Mouse (Mus musculus): ENCODE data around the gene Kdm3a. TPM values are rescaled to one million over a fixed set of nuclear protein-coding genes. Genes with fewer than 3 reads are reported as not detected.

The Kdm3a gene
- 76.6 and 79.5 TPM in 2 replicates for polyA plus RNA-seq (2016; fragmentation: Nextera tagmentation; extraction: Ambion mirVana)

- WGBS = under 1% methylated on average over 62 of the region's 63 CpGs
- H3K9me3 ChIP-seq = no peaks in the 10 kb centered on the region
- H3K27ac ChIP-seq = peak within 1 kb of the TSS; percentile 99
- peaks cover 31% of the 10 kb centered on the region for H3K36me3 ChIP-seq (replicated peaks)
- H3K4me3 ChIP-seq = peak within 1 kb of the TSS; percentile 90
- H3K27me3 ChIP-seq (ENCODE audit: poor library complexity, severe bottlenecking) = peaks cover 15% of the 10 kb centered on the region
- peaks cover 31% of the 10 kb centered on the region for H3K4me1 ChIP-seq
- peak; percentile 99 for DNase-seq (ENCODE audit: extremely low spot score, low spot score)
These were observed at the start of gene Kdm3a for GRCm38 (mm10) chr6:71632829-71633662. Kdm3a (minus strand) TSS chr6:71632990.

- no peaks in the 10 kb centered on the region for H3K9me3 ChIP-seq
These were observed 46.1 kb upstream of the Kdm3a start for GRCm38 (mm10) chr6:71678891-71679290.

DNA sequence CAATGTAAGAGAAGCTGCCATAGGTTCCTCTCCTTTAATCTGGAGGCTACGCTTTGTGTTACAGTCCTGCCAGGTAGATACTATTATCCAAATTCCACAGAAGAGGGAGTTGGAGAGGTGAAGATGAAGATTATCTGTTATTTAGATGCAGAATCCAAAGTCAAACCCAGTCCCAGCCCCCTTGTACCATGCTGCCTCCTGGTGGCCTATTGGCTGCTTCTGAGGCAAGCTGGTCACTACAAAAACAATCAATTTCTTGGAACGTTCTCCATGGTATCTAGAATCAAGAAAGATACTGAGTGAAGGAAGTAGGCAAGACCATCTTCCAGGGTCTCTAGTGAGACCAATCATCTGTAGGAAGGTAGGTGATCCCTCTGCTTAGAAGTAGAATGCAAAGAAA is 40.4 kb upstream of the Kdm3a start:
- WGBS = 78% methylated on average over 2 of the region's 2 CpGs

More at GRCm38 (mm10) chr6:71678891-71679290, 46.1 kb upstream of the Kdm3a start:
- Histone ChIP-seq H3K36me3 (replicated peaks) (no peaks in the 10 kb centered on the region), H3K27me3 (ENCODE audit: poor library complexity, severe bottlenecking) (no peaks in the 10 kb centered on the region), H3K27ac (no peak overlapping the region), H3K4me3 (no peak overlapping the region), H3K4me1 (no peaks in the 10 kb centered on the region)
- no peak for DNase-seq (ENCODE audit: extremely low spot score, low spot score)
- 70% methylated on average over 7 of the region's 7 CpGs for WGBS

DNA sequence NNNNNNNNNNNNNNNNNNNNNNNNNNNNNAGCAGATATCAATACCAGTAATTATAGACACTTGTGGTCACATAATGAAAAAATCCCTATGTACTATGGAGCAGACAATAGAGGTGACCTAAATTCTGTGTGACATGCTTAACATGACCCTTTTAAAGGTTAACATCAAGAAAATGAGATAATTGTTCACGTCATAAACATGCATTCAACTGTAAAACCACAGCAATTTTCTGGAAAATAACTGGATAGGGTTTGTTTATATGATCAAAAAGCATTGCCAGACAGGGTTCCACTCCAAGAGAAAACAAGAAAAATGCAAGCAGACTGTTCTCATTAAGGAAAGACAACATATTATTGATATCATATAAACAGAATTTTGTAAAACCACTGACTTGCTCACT is 31.7 kb upstream of the Kdm3a start:
- Histone ChIP-seq H3K27me3 (ENCODE audit: poor library complexity, severe bottlenecking) (no peaks in the 10 kb centered on the region), H3K4me1 (no peaks in the 10 kb centered on the region), H3K4me3 (no peak overlapping the region), H3K36me3 (replicated peaks) (no peaks in the 10 kb centered on the region), H3K9me3 (no peaks in the 10 kb centered on the region), H3K27ac (no peak overlapping the region)
- 81% methylated on average over 1 of the region's 1 CpGs for WGBS
- no peak for DNase-seq (ENCODE audit: extremely low spot score, low spot score)

More for the DNA sequence above, 40.4 kb upstream of the Kdm3a start:
- H3K9me3 ChIP-seq = no peaks in the 10 kb centered on the region
- H3K27me3 ChIP-seq (ENCODE audit: poor library complexity, severe bottlenecking) = no peaks in the 10 kb centered on the region
- no peak overlapping the region for H3K27ac ChIP-seq
- no peak overlapping the region for H3K4me3 ChIP-seq
- no peaks in the 10 kb centered on the region for H3K4me1 ChIP-seq
- H3K36me3 ChIP-seq (replicated peaks) = no peaks in the 10 kb centered on the region
- no peak for DNase-seq (ENCODE audit: extremely low spot score, low spot score)

- Histone ChIP-seq H3K36me3 (replicated peaks) (no peaks in the 10 kb centered on the region), H3K27ac (no peak overlapping the region), H3K27me3 (ENCODE audit: poor library complexity, severe bottlenecking) (no peaks in the 10 kb centered on the region), H3K4me3 (no peak overlapping the region), H3K4me1 (no peaks in the 10 kb centered on the region), H3K9me3 (no peaks in the 10 kb centered on the region)
- WGBS = 91% methylated on average over 2 of the region's 2 CpGs
- DNase-seq (ENCODE audit: extremely low spot score, low spot score) = no peak
These were observed 25.5 kb upstream of the Kdm3a start for GRCm38 (mm10) chr6:71658290-71658689.

DNA sequence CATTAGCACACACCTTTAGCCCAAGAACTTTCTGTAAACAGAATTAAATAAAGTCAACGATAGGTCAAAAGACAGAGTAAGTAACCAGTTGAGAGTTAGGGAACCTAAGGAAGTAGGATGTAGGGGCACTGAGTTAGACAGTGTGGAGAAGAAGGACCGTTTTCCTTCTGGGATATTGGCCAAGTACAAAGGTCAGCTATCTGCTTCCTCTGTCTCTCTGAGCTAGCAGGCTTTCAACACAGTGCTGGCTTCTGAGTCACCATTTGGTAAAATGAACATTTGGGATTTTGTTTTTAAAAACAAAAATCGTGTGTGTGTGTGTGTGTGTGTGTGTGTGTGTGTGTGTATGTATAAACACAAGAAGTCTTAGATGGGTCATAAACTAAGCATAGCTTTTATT is 23.0 kb upstream of the Kdm3a start:
- Histone ChIP-seq H3K4me1 (no peaks in the 10 kb centered on the region), H3K27me3 (ENCODE audit: poor library complexity, severe bottlenecking) (no peaks in the 10 kb centered on the region), H3K9me3 (no peaks in the 10 kb centered on the region), H3K4me3 (no peak overlapping the region), H3K27ac (no peak overlapping the region), H3K36me3 (replicated peaks) (no peaks in the 10 kb centered on the region)
- DNase-seq (ENCODE audit: extremely low spot score, low spot score) = no peak
- 84% methylated on average over 3 of the region's 3 CpGs for WGBS

- no peak for DNase-seq (ENCODE audit: extremely low spot score, low spot score)
- Histone ChIP-seq H3K9me3 (no peaks in the 10 kb centered on the region), H3K27ac (no peak overlapping the region), H3K4me1 (no peaks in the 10 kb centered on the region), H3K36me3 (replicated peaks) (no peaks in the 10 kb centered on the region), H3K4me3 (no peak overlapping the region), H3K27me3 (ENCODE audit: poor library complexity, severe bottlenecking) (no peaks in the 10 kb centered on the region)
- WGBS = 89% methylated on average over 2 of the region's 2 CpGs
These were observed 19.1 kb upstream of the Kdm3a start for GRCm38 (mm10) chr6:71651868-71652267.

GRCm38 (mm10) chr6:71632486-71632828 is 333 bp downstream of the Kdm3a start:
- Histone ChIP-seq H3K4me1 (peaks cover 31% of the 10 kb centered on the region), H3K27ac (peak overlapping the region; percentile 99), H3K9me3 (no peaks in the 10 kb centered on the region), H3K27me3 (ENCODE audit: poor library complexity, severe bottlenecking) (peaks cover 10% of the 10 kb centered on the region), H3K36me3 (replicated peaks) (peaks cover 37% of the 10 kb centered on the region), H3K4me3 (peak overlapping the region; percentile 90)
- WGBS = under 1% methylated on average over 40 of the region's 41 CpGs
- DNase-seq (ENCODE audit: extremely low spot score, low spot score) = no peak

GRCm38 (mm10) chr6:71631706-71632461 is 906 bp downstream of the Kdm3a start:
- Histone ChIP-seq H3K4me1 (peaks cover 31% of the 10 kb centered on the region), H3K36me3 (replicated peaks) (peaks cover 43% of the 10 kb centered on the region), H3K9me3 (no peaks in the 10 kb centered on the region), H3K27me3 (ENCODE audit: poor library complexity, severe bottlenecking) (peaks cover 4% of the 10 kb centered on the region), H3K4me3 (peak overlapping the region; percentile 90), H3K27ac (peak overlapping the region; percentile 99)
- DNase-seq (ENCODE audit: extremely low spot score, low spot score) = peak; percentile 34
- WGBS = 5% methylated on average over 42 of the region's 42 CpGs

DNA sequence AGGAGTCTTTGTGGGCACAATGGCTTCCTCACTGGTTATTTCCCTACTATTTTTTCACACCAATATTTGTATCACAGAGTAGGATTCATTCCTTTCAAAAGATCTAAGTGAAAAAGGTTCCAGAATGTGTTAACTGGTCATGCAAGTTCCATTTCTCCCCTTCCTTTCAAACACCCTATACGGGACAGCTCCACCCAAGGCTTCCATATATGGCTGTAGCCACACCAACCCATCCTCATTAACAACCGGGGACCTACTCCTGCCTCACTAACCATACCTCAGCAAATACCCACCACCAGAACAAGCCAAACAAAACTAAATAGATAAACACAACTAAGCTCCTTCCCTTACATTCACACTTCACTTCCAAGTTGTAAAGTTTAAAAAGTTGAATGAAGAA is 1.6 kb downstream of the Kdm3a start:
- peaks cover 50% of the 10 kb centered on the region for H3K36me3 ChIP-seq (replicated peaks)
- 43% methylated on average over 2 of the region's 2 CpGs for WGBS
- peak overlapping the region; percentile 99; the same call in 1 of the 2 replicates for H3K27ac ChIP-seq

DNA sequence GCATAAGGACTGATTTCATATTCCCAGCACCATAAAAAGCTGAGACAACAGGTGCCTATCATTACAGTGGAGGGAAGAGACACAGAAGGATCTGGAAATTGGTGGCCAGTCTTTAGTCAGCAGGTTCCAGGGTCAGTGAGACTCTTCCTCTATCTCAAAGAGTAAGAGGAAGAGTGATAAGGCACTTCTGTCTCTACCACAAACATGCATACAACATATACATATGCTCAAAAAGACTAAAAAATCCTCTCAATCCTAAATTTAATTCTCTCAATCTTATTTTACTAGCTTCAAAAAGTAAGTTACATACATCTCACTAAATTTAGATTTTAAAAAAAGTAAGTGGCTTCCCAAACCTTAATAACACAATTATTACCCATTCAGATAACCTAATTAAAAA is 5.5 kb downstream of the Kdm3a start:
- Histone ChIP-seq H3K4me3 (no peak overlapping the region), H3K9me3 (no peaks in the 10 kb centered on the region), H3K27ac (no peak overlapping the region), H3K36me3 (replicated peaks) (peaks cover 88% of the 10 kb centered on the region), H3K27me3 (ENCODE audit: poor library complexity, severe bottlenecking) (no peaks in the 10 kb centered on the region), H3K4me1 (peaks cover 31% of the 10 kb centered on the region)
- DNase-seq (ENCODE audit: extremely low spot score, low spot score) = no peak

More for the DNA sequence above, 1.6 kb downstream of the Kdm3a start:
- Histone ChIP-seq H3K27me3 (ENCODE audit: poor library complexity, severe bottlenecking) (no peaks in the 10 kb centered on the region), H3K9me3 (no peaks in the 10 kb centered on the region), H3K4me3 (peak overlapping the region; percentile 90), H3K4me1 (peaks cover 31% of the 10 kb centered on the region)
- DNase-seq (ENCODE audit: extremely low spot score, low spot score) = no peak

DNA sequence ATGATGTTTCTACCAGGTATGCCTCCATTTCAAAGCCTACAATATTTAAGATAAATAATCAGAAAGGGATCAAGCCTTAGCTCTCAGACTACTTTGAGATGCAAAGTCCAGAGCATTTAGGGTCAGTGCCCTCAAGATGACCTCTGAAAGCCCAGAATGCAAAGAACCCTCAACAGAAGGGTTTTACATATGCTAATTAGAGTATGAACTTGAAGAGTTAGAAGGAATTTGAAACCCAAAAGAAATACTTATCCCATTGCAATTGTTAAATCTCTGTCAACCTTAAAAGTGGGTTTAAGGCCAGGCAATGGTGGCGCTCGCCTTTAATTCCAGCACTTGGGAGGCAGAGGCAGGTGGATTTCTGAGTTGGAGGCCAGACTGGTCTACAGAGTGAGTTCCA is 6.8 kb downstream of the Kdm3a start:
- whole genome bisulfite sequencing = 95% methylated on average over 2 of the region's 2 CpGs
- DNase-seq (ENCODE audit: extremely low spot score, low spot score) = no peak
- Histone ChIP-seq H3K9me3 (no peaks in the 10 kb centered on the region), H3K27me3 (ENCODE audit: poor library complexity, severe bottlenecking) (no peaks in the 10 kb centered on the region), H3K27ac (no peak overlapping the region), H3K36me3 (replicated peaks) (peaks cover 99% of the 10 kb centered on the region), H3K4me3 (no peak overlapping the region), H3K4me1 (peaks cover 24% of the 10 kb centered on the region)

DNA sequence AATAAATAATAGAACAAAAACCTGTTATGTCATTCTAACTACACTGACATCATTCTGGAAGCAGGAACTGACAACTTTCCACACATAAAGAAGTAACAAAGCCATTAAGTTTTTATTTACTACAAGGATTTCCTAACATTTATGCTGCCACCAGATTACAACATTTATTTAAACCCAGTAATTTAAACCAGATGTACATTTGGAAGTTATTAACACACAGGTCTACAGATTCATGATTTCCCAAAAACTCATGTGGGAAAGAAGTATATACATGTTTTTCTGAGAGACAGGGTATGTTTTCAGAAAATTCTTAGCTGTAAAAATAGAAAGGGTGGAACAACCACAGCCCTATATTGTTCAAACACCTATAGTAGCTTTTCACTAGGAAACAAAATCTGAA is 8.1 kb downstream of the Kdm3a start:
- Histone ChIP-seq H3K36me3 (replicated peaks) (peaks cover 99% of the 10 kb centered on the region), H3K4me1 (peaks cover 11% of the 10 kb centered on the region), H3K27me3 (ENCODE audit: poor library complexity, severe bottlenecking) (no peaks in the 10 kb centered on the region), H3K4me3 (no peak overlapping the region), H3K9me3 (no peaks in the 10 kb centered on the region), H3K27ac (no peak overlapping the region)
- no peak for DNase-seq (ENCODE audit: extremely low spot score, low spot score)

All from forebrain, embryonic 10.5 days (tissue).